Mouse (Mus musculus) cerebellum, adult 2 months (tissue): ENCODE results near the gene Trpm8.

Experiments
- CTCF ChIP-seq: fragments of 200-500 bp; IDR thresholded peaks from 2 replicates; pipeline ENCODE4 v1.5.1; 2011; ENCODE audit warnings: low read depth, mild to moderate bottlenecking, control low read depth, low read length, moderate library complexity, borderline replicate concordance; ENCODE audit not compliant: insufficient read depth
- POLR2A ChIP-seq: fragments of 200-500 bp; IDR thresholded peaks from 2 replicates; pipeline ENCODE4 v1.6.1; 2011; ENCODE audit warnings: low read length, control low read depth, borderline replicate concordance; ENCODE audit not compliant: insufficient read depth

DNA sequence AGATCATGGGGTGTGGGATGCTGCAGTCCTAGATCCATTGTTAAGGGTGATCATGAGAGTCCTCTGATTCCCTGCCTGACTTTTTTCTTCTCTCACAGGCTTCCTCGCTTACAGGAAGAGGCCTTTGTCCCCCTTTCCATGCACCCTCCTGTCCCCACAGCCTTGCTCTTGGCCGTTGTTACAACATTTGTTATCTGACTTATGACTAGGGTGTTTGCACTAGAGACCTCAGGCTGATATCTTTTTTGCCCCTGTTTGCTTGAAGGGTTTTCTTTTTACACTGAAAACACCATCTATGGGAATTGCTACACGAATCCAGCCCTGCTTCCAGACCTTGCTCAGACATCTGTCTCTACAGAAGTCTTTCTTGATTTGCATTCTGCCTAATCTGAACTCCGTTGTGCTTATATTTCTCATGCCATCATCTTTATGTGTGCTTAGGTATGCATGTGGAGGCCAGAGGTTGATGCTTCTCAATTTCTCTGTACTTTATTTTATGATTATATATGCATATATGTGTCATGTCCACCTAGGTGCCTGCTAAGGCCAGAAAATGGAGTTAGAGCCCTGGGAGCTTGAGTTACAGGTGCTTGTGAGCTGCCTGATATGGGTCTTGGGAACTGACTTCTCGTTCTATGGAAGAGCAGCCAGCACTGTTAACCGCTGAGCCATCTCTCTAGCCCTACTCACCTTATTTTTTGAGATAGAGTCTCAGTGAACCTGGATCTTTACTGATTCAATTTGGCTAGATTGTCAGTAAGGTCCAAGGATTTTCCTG is 27.7 kb downstream of the Trpm8 start:
- TF ChIP-seq POLR2A (no peak), CTCF (no peak)
